Mouse (Mus musculus) cerebellum, postnatal 14 days (tissue): ENCODE data around the gene Slc16a9.

Source experiments
- DNase-seq, 2 experiments: peaks; one replicate each; pipeline ENCODE4 v3.0.0; 2021; ENCODE audit warnings: mixed read lengths in 2 of 2

Gene Slc16a9

GRCm38 (mm10) chr10:70250766-70251165 is 5.9 kb downstream of the Slc16a9 start:
- DNase-seq: no peak

GRCm38 (mm10) chr10:70254666-70255065 is 9.8 kb downstream of the Slc16a9 start:
- DNase-seq: peak; percentile 43 to 52

DNA sequence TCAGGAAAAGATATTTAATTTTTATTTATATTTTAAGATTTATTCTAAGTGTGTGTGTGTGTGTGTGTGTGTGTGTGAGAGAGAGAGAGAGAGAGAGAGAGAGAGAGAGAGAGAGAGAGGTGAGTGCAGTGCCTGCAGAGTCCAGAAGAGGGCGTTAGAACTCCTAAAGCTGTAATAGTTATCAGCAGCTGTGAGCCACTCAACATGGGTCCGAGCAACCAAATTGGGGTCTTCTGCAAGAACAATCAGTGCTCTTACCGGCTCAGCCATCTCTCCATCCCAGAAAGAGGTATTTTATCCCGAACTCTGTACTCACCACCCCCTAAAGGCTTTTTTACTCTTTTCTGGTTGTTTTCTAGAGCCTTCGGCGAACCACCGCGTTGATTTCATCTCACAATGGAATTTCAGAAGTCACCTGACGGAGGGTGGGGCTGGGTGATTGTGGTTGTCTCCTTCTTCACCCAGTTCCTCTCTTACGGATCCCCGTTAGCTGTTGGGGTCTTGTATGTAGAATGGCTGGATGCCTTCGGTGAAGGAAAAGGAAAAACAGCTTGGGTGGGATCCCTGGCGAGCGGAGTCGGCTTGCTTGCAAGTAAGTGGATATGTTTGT is 10.8 kb downstream of the Slc16a9 start:
- DNase-seq: no peak

- no peak for DNase-seq
Measured at GRCm38 (mm10) chr10:70257029-70257428, 12.1 kb downstream of the Slc16a9 start.

DNA sequence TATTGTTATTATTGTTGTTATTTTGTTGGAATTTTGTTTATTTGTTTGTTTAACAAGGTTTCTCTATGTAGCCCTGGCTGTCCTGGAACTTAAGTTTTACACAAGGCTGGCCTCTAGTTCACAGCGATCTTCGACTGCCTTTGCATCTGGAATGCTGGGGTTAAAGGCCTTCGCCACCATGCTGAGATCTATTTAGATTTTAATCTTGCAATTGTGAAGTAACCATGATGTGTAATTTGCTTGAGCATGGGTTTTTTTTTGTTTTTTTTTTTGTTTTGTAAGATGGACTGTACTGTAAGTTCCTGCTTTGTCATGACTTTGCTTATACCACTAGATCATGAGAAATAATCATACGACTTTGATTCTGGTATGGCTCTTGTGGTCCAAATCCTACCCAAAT is 16.0 kb downstream of the Slc16a9 start:
- DNase-seq: no peak

GRCm38 (mm10) chr10:70262051-70262450 is 17.2 kb downstream of the Slc16a9 start:
- DNase-seq: no peak

DNA sequence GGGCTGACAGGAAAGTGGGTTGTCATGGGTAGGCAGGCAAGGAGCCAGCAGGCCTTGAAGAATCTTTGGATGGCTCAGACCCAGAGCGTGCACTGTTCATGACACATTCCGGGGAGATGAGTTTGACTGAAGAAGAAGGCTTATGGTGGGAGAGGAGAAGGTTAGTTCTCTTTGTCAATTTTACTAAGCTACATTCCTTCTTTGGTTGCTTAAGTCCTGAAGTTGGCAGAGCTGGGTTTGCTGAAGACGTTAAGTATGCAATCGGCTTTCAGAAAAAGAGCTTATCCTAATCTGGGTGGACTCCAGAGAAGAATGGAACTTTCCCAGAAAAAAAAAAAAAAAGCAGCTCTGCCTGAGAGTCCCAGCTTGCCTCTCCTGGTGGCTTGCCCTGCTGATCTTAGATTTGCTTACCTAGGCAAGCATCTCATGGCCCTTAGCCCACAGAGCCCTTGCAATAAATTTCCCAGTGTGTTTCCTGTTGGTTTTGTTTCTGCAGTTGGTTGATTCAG is 18.8 kb downstream of the Slc16a9 start:
- no peak for DNase-seq

DNA sequence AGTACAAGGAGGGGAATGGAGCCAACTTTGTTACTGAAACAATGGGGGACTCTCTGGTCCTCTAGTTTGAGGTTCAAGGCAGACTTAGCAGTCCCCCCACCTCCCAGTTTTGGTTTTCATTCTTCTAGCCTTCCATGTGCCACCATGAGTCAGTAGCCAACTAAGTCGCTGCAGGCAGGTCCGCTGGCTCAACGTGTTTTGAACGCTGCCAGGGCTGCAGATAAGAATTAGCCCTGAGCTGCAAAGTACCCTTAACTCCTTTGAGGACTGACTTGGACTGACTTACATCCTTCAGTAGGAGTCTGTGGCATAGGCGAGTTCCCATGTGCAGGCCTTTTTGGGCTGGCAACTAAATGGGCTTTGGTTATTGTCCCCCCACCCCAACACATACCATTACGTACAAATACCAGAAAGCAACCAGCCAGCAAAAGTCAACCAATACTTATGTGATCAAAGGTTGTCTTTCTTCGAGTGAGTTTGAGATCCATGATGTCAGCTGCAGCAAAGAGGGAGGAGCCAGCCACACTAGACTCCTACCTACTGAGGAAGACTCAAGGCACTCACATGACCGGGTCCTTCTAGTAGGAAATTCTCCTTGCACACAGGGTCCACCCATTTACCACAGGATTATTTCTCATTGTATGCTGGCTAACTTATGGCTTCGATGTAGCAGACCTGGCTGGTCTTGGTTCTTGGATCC is 19.6 kb downstream of the Slc16a9 start:
- no peak for DNase-seq

DNA sequence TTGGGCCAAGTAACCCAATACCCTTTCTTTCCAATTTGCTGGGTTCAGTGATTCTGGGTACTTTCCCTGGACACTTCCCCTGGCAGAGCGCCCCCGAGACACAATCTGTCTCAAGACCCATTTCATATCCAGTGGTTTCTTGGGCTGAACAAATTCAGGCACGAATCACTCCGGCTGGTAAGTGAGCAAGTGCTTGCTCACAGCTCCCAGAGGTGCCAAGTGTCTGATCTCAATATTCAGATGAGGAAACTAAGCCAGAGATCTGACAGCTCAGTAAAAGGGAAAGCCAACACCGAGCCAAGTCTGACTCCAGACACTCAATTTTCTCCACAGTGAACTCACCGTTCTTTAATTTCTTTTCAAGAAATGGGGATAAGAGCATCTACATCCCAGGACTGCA is 21.6 kb downstream of the Slc16a9 start:
- DNase-seq: no peak

DNA sequence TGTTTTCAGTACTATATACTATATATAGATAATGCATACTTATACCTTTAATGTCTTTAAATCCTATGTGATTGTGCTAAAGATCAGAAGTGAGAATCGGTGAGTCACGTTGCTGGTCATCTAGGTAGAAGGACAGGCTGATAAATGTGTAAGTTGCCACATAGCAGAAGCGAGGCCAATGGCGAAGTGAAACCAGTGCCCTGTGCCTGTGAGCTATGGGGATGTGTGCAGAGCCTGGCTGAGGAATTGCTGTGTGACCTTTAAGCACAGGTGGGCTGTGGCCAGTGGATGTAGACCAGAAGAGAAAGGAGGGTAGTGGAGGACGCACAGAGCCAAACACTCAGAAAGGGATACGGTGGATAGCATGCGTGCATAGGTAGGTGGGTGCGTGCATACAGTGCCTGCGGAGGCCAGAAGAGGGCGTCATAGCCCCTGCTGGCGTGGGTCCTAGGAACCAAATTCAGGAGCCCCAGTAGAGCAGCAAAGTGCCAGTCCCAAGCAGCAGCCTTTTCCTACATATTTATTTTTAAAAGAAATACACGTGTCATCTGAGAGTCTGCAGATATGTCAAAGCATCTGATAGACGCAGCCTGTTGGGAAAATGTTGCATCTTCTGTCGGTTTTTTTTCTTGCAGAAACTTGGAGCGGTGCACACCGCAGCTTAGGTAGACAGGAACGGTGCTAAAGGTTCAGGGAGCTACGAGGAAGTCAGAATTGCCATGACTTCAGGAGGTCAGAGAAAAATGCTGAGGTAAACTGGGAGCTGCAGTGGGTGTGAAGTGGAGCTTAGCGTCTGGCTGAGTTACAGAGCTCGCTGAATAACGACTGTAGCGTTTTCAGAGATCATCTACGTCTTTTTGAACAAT is 23.9 kb downstream of the Slc16a9 start:
- DNase-seq: no peak

DNA sequence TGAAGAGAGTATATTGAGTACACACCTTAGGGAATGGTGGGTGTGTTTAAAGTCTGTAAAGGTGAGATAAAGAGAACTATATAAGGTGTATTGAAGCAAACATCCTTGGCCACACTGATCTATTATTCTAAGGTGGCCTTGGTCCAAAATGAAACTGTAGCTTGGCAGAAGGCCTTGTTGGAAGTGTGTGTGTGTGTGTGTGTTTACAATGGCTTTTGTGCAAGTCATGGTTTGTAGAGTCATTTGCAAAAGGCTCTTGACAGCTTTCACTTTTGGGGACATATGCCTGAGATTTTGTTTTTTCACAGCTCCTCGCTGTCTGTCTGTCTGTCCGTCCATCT is 24.5 kb downstream of the Slc16a9 start:
- DNase-seq: no peak

- DNase-seq: no peak
Measured at GRCm38 (mm10) chr10:70276678-70277077, 31.8 kb downstream of the Slc16a9 start.

DNA sequence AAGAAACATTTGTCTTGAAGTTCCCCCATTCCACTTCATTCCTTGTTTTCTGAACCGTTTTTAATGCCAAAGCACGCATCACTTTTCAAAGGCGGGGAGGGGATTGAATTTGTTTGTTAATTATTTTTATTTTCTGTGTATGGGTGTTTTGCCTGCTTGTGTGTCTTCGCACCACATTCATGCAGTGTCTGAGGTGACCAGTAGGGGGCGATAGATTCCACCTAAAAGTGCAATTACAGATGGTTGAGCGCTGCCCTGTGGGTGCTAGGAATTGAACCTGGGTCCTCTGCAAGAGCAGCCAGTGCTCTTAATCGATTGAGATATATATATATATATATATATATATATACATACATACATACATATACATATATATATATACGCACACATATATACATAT is 34.4 kb downstream of the Slc16a9 start:
- no peak for DNase-seq

DNA sequence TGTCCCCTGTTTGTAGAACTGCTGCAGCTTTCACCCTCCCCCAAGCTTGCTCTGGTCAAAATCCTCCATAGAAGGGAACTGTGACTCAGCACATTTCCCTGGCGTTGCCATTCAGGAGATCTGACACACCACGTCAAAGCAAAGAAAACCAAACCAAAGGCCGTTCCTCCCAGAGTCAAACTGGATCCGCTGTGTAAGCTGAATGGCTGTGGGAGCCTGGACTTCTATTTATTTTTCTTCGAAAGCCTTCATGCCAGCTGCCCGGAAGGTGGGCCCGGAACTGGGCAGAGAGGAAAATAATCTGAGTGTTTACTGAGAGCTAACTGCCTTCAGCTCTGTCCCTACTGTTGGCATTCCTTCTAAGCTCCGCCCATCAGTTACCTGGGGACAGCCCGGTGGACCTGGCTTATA is 42.9 kb downstream of the Slc16a9 start:
- DNase-seq: peak; percentile 29 to 35

DNA sequence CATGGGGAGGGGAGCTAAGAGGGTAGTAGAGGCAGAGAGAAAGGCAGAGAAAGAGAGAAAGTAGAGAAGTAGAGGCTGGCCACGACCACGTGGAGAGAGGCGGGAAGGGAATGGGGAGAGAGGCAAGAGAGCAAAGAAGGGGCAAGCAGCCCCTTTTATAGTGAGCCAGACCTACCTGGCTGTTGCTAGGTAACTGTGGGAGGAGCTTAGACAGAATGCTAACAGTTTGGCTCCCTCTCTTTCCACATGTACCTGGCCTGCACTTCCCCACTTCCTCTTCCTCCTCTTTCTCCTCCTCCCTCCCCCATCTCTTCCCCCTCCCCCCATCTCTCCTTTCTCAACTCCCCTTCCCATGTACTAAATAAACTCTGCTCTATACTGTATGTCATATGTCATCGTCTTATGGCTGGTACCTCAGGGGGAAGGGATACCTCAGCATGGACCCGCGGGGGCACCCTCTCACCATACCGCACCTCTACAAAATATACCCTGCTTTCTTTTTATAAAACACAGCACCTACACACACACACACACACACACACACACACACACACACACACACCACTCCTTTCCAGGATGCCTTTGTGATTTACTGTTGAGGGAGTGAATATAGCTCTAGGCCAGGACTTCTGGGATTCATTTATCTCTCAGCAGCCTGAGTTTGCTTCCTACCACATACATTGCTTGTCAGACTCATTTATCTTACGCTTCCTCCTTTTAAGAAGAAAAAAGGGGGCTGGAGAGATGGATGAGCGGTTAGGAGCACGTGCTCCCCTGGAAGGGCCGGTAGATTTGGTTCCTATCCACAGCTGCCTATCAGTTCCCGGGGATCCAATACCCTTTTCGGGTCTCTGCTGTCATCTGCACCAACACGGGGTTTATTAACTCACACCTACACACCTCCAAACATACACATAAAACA is 43.8 kb downstream of the Slc16a9 start:
- no peak for DNase-seq

GRCm38 (mm10) chr10:70292014-70292413 is 47.1 kb downstream of the Slc16a9 start:
- no peak for DNase-seq

- DNase-seq: no peak
Measured at GRCm38 (mm10) chr10:70294094-70294493, 49.2 kb downstream of the Slc16a9 start.

DNA sequence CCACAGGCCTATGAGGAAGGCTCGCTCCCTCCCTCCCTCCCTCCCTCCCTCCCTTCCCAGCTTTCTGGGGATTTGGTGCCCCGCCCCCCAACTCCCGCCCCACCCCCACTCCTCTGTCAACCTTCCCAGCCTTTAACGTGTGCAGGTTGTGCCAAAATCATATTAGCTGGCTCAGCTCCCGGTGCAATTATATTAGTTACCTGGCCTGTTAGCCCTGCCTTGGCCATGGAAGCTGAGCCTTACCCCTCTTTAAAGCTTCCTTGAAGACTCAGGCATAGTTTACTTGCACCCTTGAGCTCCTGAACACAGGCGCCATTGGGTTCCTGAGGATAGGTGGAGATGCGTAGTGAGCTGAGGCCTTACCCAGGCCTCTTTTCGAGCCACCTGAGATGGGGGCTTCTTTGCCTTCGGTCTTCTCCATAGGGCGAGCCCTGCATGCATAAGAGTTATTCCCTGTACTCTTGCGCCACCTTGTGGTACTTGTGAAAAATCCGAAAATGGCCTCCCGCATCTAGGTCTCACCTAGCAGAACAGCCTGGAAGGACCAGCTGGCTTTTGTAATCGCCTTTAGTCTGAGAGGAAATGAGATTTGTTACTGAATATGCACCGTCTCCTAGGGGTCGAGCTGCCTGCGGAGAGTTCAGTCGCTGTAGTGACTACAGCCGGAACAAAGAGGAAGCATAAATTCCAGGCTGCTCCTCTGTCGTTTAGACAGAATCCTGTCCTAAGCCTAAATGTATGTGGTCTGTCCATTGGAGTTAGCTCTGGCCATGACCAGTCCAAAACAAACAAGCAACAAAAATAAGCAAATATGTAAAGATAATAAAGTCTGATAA is 51.8 kb downstream of the Slc16a9 start:
- peak; percentile 88 to 92 for DNase-seq

DNA sequence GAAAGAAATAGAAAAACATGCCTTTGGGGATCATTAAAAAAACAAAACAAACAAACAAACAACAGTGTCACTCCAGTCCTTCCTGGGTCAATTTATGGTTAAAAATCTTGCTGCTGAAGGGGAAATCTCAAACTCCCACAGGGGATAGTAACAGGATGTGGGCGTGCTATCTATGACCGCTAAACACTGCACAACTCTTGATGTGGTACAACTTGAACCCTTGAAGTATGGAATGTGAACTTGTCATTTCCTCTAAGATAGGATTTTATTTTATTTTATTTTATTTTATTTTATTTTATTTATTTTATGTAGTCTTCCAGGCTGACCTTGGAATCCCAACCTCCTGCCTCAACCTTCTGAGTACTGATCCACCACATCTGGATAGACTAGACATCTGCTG is 54.2 kb downstream of the Slc16a9 start:
- DNase-seq: no peak

GRCm38 (mm10) chr10:70299653-70300052 is 54.8 kb downstream of the Slc16a9 start:
- no peak for DNase-seq

- DNase-seq: no peak
Measured at GRCm38 (mm10) chr10:70301190-70301589, 56.3 kb downstream of the Slc16a9 start.

DNA sequence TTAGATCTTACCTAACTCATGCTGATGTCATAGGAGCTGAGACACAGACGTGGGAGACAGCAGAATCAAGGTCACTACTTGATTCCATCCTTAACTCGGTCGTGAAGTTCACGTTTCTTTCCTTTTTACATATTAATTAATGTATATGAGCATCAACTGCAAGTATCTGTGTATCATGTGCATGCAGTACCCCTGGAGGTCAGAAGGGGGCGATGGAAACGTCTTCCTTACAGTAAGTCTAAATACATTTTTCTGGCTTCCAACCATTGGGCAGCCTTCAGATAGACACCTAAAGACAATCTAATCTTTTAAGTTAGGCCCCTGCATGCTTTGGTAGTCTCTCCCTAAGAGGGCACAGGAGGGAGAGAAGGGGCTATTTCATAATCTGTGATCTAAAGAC is 58.3 kb downstream of the Slc16a9 start:
- peak in 1 of 2 experiments; percentile 52 for DNase-seq
